Mouse (Mus musculus): ENCODE data around the gene Art3. TPM values are rescaled to one million over a fixed set of nuclear protein-coding genes. Genes with fewer than 3 reads are reported as not detected.

Gene Art3
- polyA plus RNA-seq, 1 experiment from 2014 or later: 4.9 TPM

- Histone ChIP-seq H3K27me3 (replicated peaks; ENCODE audit: control insufficient read depth, insufficient read depth, low read length) (peaks cover 13% of the 10 kb centered on the region), H3K36me3 (ENCODE audit: control insufficient read depth, insufficient read depth, low read length) (no peaks in the 10 kb centered on the region), H3K4me1 (ENCODE audit: control insufficient read depth, insufficient read depth, low read length) (no peaks in the 10 kb centered on the region), H3K4me3 (ENCODE audit: low read depth, low read length) (no peak overlapping the region), H3K4me2 (ENCODE audit: low read length) (peak overlapping the region; percentile 34), H3K9me3 (replicated peaks; ENCODE audit: control insufficient read depth, low read length) (no peaks in the 10 kb centered on the region), H3K9ac (ENCODE audit: low read length) (no peak overlapping the region), H3K27ac (ENCODE audit: low read depth, low read length) (no peak overlapping the region)
- no peak for ATAC-seq
- DNase-seq (ENCODE audit: low spot score): no peak
- WGBS: 46% methylated on average over 18 of the region's 18 CpGs
These were observed 60.9 kb downstream of the Art3 start for GRCm38 (mm10) chr5:92392542-92392941.

DNA sequence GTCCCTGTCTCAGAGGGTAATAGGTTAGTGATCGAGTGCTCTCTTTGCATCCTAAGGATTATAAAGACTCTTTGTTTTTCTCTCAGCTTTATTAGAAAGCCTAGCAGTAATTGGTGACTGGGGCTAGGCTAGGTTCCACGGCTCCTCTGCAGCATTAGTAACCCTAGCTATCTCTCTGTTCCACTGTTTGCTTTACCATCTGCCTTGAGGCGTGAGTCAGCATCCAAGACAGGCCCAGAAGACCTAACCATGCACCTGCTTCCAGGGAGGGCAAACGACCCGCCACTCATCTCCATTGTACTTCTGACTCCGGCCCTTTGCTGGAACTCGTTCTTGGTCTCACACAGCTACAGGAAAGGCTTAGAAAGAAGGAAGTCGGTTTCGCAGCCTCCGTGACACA, 62.2 kb downstream of the Art3 start:
- 61% methylated on average over 10 of the region's 10 CpGs for WGBS
- Histone ChIP-seq H3K9ac (ENCODE audit: low read length) (no peak overlapping the region), H3K36me3 (ENCODE audit: control insufficient read depth, insufficient read depth, low read length) (no peaks in the 10 kb centered on the region), H3K4me3 (ENCODE audit: low read depth, low read length) (no peak overlapping the region), H3K9me3 (replicated peaks; ENCODE audit: control insufficient read depth, low read length) (no peaks in the 10 kb centered on the region), H3K4me2 (ENCODE audit: low read length) (no peak overlapping the region), H3K4me1 (ENCODE audit: control insufficient read depth, insufficient read depth, low read length) (no peaks in the 10 kb centered on the region), H3K27ac (ENCODE audit: low read depth, low read length) (no peak overlapping the region), H3K27me3 (replicated peaks; ENCODE audit: control insufficient read depth, insufficient read depth, low read length) (peaks cover 13% of the 10 kb centered on the region)
- DNase-seq (ENCODE audit: low spot score): no peak
- no peak for ATAC-seq

- DNase-seq (ENCODE audit: low spot score): no peak
- H3K27me3 ChIP-seq (replicated peaks; ENCODE audit: control insufficient read depth, insufficient read depth, low read length): peaks cover 12% of the 10 kb centered on the region
- H3K4me3 ChIP-seq (ENCODE audit: low read depth, low read length): no peak overlapping the region
- no peak overlapping the region for H3K9ac ChIP-seq (ENCODE audit: low read length)
- no peaks in the 10 kb centered on the region for H3K4me1 ChIP-seq (ENCODE audit: control insufficient read depth, insufficient read depth, low read length)
- H3K27ac ChIP-seq (ENCODE audit: low read depth, low read length): no peak overlapping the region
- no peak overlapping the region for H3K4me2 ChIP-seq (ENCODE audit: low read length)
- no peaks in the 10 kb centered on the region for H3K36me3 ChIP-seq (ENCODE audit: control insufficient read depth, insufficient read depth, low read length)
- H3K9me3 ChIP-seq (replicated peaks; ENCODE audit: control insufficient read depth, low read length): no peaks in the 10 kb centered on the region
- WGBS: 82% methylated on average over 3 of the region's 3 CpGs
- no peak for ATAC-seq
These were observed 64.1 kb downstream of the Art3 start for GRCm38 (mm10) chr5:92395764-92396163.

DNA sequence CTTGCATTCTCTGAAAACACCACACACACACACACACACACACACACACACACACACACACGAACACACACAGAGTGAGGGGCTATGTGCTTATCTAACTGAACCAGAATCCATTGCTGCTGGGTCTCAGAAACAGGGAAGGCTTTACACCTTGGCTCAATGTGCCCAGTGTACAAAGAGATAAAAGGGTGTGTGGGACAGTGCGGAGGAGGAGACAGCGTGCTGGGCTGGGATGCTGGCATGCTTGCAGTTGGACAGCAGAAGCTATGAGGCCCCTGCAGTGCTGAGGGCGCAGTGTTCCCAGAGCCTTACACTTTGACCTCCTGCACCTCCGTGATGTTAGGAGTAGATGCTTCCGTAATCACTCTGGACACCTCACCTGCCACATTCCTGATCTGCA, 64.8 kb downstream of the Art3 start:
- WGBS: 92% methylated on average over 6 of the region's 6 CpGs
- Histone ChIP-seq H3K4me1 (ENCODE audit: control insufficient read depth, insufficient read depth, low read length) (no peaks in the 10 kb centered on the region), H3K27me3 (replicated peaks; ENCODE audit: control insufficient read depth, insufficient read depth, low read length) (peaks cover 9% of the 10 kb centered on the region), H3K9me3 (replicated peaks; ENCODE audit: control insufficient read depth, low read length) (no peaks in the 10 kb centered on the region), H3K27ac (ENCODE audit: low read depth, low read length) (no peak overlapping the region), H3K4me2 (ENCODE audit: low read length) (no peak overlapping the region), H3K9ac (ENCODE audit: low read length) (no peak overlapping the region), H3K4me3 (ENCODE audit: low read depth, low read length) (no peak overlapping the region), H3K36me3 (ENCODE audit: control insufficient read depth, insufficient read depth, low read length) (no peaks in the 10 kb centered on the region)
- no peak for ATAC-seq
- DNase-seq (ENCODE audit: low spot score): no peak

DNA sequence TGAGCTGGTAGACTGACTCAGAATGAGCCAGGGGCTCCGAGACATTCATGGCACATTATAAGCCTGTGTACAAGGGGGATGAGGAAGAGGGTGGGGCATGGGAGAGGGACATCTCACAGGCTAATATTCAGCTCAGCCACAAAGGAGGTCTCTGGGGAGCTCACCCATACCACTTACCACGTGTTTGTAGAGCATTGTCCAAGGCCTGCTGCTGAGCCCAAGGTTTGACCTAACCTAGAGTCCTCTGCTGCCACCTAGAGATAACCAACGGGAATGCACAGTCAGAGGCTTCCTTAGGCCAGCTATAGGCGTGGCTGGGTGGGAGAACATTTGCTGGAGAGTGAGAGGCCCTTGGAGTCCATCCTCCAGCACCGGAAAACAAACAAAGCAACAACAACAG, 66.5 kb downstream of the Art3 start:
- H3K4me2 ChIP-seq (ENCODE audit: low read length): no peak overlapping the region
- peak; percentile 86 for ATAC-seq
- H3K36me3 ChIP-seq (ENCODE audit: control insufficient read depth, insufficient read depth, low read length): no peaks in the 10 kb centered on the region
- 23% methylated on average over 5 of the region's 5 CpGs for WGBS
- 0 out of 2 replicates have a peak, but pooled peaks cover 4% of the 10 kb centered on the region for H3K27me3 ChIP-seq (replicated peaks; ENCODE audit: control insufficient read depth, insufficient read depth, low read length)
- H3K9me3 ChIP-seq (replicated peaks; ENCODE audit: control insufficient read depth, low read length): no peaks in the 10 kb centered on the region
- H3K27ac ChIP-seq (ENCODE audit: low read depth, low read length): no peak overlapping the region
- peak; percentile 86 for DNase-seq (ENCODE audit: low spot score)
- no peaks in the 10 kb centered on the region for H3K4me1 ChIP-seq (ENCODE audit: control insufficient read depth, insufficient read depth, low read length)
- no peak overlapping the region for H3K9ac ChIP-seq (ENCODE audit: low read length)
- H3K4me3 ChIP-seq (ENCODE audit: low read depth, low read length): no peak overlapping the region

DNA sequence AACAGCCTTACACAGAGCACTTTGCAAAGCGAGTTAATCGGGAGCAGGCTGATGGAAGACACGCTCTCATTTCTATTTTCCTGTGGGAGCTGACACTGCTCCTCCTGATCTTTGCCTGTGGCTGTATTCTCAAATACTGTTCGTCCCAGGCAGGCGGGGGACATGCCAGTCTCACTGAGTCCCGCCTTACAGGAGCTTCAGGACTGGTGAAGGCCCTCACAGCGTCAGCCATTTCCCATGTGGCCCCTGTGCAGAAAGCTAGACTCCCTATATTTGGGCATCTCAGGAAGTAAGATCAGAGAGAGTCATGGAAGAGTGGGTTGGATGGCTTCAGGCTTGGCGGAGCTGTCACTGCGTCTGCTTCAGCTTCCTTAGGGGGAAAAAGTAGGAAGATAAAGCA, 71.2 kb downstream of the Art3 start:
- WGBS: 87% methylated on average over 9 of the region's 9 CpGs
- H3K4me1 ChIP-seq (ENCODE audit: control insufficient read depth, insufficient read depth, low read length): peaks cover 5% of the 10 kb centered on the region; the same call in 1 of the 2 replicates
- DNase-seq (ENCODE audit: low spot score): no peak
- H3K27me3 ChIP-seq (replicated peaks; ENCODE audit: control insufficient read depth, insufficient read depth, low read length): no peaks in the 10 kb centered on the region
- no peak overlapping the region for H3K9ac ChIP-seq (ENCODE audit: low read length)
- no peak overlapping the region for H3K4me2 ChIP-seq (ENCODE audit: low read length)
- H3K4me3 ChIP-seq (ENCODE audit: low read depth, low read length): no peak overlapping the region
- ATAC-seq: no peak
- no peaks in the 10 kb centered on the region for H3K9me3 ChIP-seq (replicated peaks; ENCODE audit: control insufficient read depth, low read length)
- H3K36me3 ChIP-seq (ENCODE audit: control insufficient read depth, insufficient read depth, low read length): no peaks in the 10 kb centered on the region
- H3K27ac ChIP-seq (ENCODE audit: low read depth, low read length): no peak overlapping the region

- Histone ChIP-seq H3K27ac (ENCODE audit: low read depth, low read length) (no peak overlapping the region), H3K27me3 (replicated peaks; ENCODE audit: control insufficient read depth, insufficient read depth, low read length) (no peaks in the 10 kb centered on the region), H3K4me2 (ENCODE audit: low read length) (no peak overlapping the region), H3K36me3 (ENCODE audit: control insufficient read depth, insufficient read depth, low read length) (no peaks in the 10 kb centered on the region), H3K4me1 (ENCODE audit: control insufficient read depth, insufficient read depth, low read length) (peaks cover 5% of the 10 kb centered on the region; the same call in 1 of the 2 replicates), H3K9ac (ENCODE audit: low read length) (no peak overlapping the region), H3K9me3 (replicated peaks; ENCODE audit: control insufficient read depth, low read length) (no peaks in the 10 kb centered on the region), H3K4me3 (ENCODE audit: low read depth, low read length) (no peak overlapping the region)
- DNase-seq (ENCODE audit: low spot score) (peak; percentile 55), ATAC-seq (peak; percentile 83)
- WGBS: 33% methylated on average over 10 of the region's 10 CpGs
These were observed 72.2 kb downstream of the Art3 start for GRCm38 (mm10) chr5:92403562-92404399.

GRCm38 (mm10) chr5:92404400-92404678, 72.7 kb downstream of the Art3 start:
- H3K4me1 ChIP-seq (ENCODE audit: control insufficient read depth, insufficient read depth, low read length): peaks cover 5% of the 10 kb centered on the region; the same call in 1 of the 2 replicates
- H3K9me3 ChIP-seq (replicated peaks; ENCODE audit: control insufficient read depth, low read length): no peaks in the 10 kb centered on the region
- no peak overlapping the region for H3K9ac ChIP-seq (ENCODE audit: low read length)
- ATAC-seq (no peak), DNase-seq (ENCODE audit: low spot score) (no peak)
- no peak overlapping the region for H3K27ac ChIP-seq (ENCODE audit: low read depth, low read length)
- 26% methylated on average over 2 of the region's 2 CpGs for WGBS
- H3K36me3 ChIP-seq (ENCODE audit: control insufficient read depth, insufficient read depth, low read length): no peaks in the 10 kb centered on the region
- no peak overlapping the region for H3K4me3 ChIP-seq (ENCODE audit: low read depth, low read length)
- H3K4me2 ChIP-seq (ENCODE audit: low read length): no peak overlapping the region
- H3K27me3 ChIP-seq (replicated peaks; ENCODE audit: control insufficient read depth, insufficient read depth, low read length): no peaks in the 10 kb centered on the region

DNA sequence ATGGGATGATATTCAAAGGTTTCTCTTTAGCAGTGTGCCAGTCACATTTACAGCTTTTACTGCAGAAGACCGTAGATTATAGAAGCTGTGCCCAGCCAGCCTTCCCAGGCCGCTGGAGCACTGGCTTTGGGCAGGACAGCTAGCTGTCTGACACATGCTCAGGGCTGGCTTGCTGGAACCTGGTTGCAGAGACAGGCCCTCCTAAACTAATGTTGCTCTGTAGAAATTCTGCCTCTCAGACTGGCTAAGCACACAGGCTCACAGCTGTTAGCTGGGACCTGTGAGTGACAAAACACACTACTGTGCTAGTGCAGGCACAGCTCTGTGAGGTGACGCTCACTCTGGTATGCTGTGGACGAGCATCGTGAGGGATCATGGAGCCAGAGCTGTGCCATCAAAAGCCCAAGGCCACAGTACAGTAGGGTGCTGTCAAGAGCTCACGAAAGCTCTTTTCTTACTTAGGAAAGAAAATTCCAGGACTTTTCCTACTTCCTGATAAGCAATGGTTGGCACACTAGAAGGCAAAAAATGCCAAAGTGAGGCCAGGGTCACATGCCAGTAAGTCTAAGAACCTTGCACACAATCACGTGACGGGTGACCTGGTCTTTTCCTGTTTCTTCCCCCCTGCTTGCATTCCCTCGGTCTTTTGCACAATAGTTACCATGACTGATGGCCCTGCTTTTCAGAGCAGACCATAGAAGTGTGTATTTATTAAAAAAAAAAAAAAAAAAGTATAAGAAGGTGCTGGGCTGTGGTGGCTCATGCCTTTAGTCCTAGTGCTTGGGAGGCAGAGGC, 77.9 kb downstream of the Art3 start:
- H3K4me2 ChIP-seq (ENCODE audit: low read length): no peak overlapping the region
- no peaks in the 10 kb centered on the region; the same call in 1 of the 2 replicates for H3K4me1 ChIP-seq (ENCODE audit: control insufficient read depth, insufficient read depth, low read length)
- DNase-seq (ENCODE audit: low spot score) (no peak), ATAC-seq (no peak)
- H3K27ac ChIP-seq (ENCODE audit: low read depth, low read length): no peak overlapping the region
- no peaks in the 10 kb centered on the region for H3K9me3 ChIP-seq (replicated peaks; ENCODE audit: control insufficient read depth, low read length)
- H3K4me3 ChIP-seq (ENCODE audit: low read depth, low read length): no peak overlapping the region
- no peak overlapping the region for H3K9ac ChIP-seq (ENCODE audit: low read length)
- no peaks in the 10 kb centered on the region for H3K27me3 ChIP-seq (replicated peaks; ENCODE audit: control insufficient read depth, insufficient read depth, low read length)
- 87% methylated on average over 9 of the region's 9 CpGs for WGBS
- peaks cover 3% of the 10 kb centered on the region; the same call in 1 of the 2 replicates for H3K36me3 ChIP-seq (ENCODE audit: control insufficient read depth, insufficient read depth, low read length)
